Mouse (Mus musculus) brown adipose tissue, adult 24 weeks (tissue): ENCODE results near the gene Ctnnd1. TPM values are rescaled to one million over a fixed set of nuclear protein-coding genes. Genes with fewer than 3 reads are reported as not detected.
A peak's percentile ranks its signal among the peaks of the same experiment; 100 is the strongest.

ENCODE experiments used
- H3K27ac ChIP-seq: fragments of 200-500 bp; replicated peaks from 2 replicates; pipeline ENCODE4 v1.5.1; 2012; ENCODE audit warnings: low read depth, mild to moderate bottlenecking, low read length
- H3K4me1 ChIP-seq: fragments of 200-500 bp; 2 replicates; pipeline ENCODE4 v1.6.1; 2012; ENCODE audit warnings: low read length, mixed read lengths; ENCODE audit not compliant: control insufficient read depth, insufficient read depth, insufficient read length
- H3K4me3 ChIP-seq: fragments of 200-500 bp; 2 replicates; pipeline ENCODE4 v1.5.1; 2012; ENCODE audit warnings: low read depth, mild to moderate bottlenecking, low read length, moderate library complexity; ENCODE audit not compliant: insufficient read depth
- polyA plus RNA-seq: library from polyadenylated mRNA; stranded (reverse); fragments of >200 nt; gene quantifications from 2 replicates; pipeline ENCODE4 v1.2.4, GENCODE M21; 2012; ENCODE audit not compliant: missing spikeins, insufficient read depth, insufficient read length

The Ctnnd1 gene
- polyA plus RNA-seq, 1 experiment, result 35.3 TPM

DNA sequence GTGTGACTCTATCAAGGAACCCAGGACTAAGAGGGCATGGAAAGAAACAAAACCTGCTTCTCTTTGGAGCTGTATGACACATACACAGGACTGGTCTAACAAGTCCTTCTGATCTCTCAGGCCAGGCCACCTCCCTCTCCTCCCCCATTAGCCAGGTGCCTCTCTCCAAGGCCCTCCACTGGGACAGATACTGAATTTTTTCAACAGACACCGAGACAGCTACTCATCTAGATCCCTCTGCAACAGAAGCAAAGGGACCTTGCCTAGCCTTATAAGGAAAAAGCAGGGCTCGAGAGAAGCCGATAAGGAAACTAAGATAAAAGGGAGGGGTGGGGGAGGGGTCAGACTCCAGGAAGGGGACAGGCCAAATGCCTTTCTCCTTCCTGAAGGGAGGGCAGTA, 17.6 kb downstream of the Ctnnd1 start:
- Histone ChIP-seq H3K4me1 (peaks cover 43% of the 10 kb centered on the region), H3K4me3 (peak overlapping the region; percentile 21; the same call in 1 of the 2 replicates), H3K27ac (peak overlapping the region; percentile 98)

DNA sequence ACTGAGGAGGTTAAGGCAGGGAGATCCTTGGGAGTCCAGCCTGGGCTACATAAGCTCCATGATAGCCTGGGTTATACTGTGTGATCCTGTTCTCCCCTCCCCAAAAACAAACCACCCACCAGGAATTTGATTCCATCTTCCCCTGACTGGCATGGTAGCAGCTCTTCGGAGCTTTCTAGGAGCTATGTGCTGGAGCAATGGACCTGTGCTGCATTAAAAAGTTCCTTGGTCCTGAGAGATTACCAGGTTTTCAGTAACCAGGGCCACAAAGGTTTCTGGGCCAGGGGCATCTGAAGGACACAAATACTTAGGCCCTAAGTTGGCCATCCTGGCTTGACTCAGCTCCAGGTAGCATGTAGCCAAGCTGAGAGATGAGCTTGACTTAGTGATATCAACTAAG, 18.6 kb downstream of the Ctnnd1 start:
- no peak overlapping the region for H3K4me3 ChIP-seq
- H3K27ac ChIP-seq, result peak overlapping the region; percentile 98
- H3K4me1 ChIP-seq, result peaks cover 37% of the 10 kb centered on the region

DNA sequence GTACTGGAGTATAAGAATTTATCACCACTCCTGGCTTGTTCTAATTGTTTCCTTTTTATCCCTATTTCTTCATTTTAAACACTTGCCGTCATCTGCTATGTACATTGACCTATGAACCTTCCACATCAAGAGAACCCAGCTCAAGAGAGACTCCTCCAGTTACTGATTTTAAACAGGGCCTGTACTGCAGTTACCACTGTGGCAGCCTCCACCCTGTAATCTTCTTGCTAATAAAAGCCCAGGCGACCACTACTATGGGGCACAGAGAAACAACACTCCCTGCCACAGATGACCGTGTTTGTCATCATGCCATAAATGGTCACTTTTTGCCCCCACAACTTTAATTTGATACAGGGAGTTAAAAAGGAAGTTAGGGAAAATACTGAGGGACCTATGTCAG, 23.5 kb downstream of the Ctnnd1 start:
- Histone ChIP-seq H3K4me3 (no peak overlapping the region), H3K4me1 (peaks cover 19% of the 10 kb centered on the region)

DNA sequence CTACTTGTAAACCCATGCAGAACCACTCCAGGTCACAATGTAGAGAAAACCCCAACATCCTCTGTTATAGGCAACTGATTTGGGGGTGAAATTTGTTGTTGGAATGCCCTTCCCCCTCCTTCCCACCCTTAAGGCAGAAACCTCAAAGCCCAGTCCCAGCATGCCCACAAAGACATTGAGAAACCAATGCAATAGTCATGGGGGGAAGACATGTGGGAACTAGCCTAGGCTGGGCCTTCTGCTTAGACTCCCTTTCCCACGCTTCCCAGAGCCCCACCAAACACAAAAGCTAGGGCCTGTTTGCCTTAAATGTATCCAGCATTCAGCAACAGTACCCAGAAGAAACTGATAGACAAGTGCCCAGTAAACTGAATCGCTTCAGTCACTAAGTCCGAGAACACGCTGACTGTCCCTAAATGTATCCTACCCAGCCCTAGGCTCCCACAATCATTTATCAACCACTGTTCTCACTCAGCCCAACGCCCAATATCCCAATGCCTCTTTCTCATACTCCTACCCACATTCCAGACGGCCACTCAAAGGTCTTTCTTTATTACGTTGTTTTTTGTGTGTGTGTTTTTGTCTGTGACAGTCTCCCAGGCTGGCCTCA, 24.1 kb downstream of the Ctnnd1 start:
- Histone ChIP-seq H3K4me1 (peaks cover 13% of the 10 kb centered on the region), H3K4me3 (no peak overlapping the region), H3K27ac (no peak overlapping the region; the same call in 1 of the 2 replicates)

More for the DNA sequence above, 23.5 kb downstream of the Ctnnd1 start:
- H3K27ac ChIP-seq, result no peak overlapping the region

DNA sequence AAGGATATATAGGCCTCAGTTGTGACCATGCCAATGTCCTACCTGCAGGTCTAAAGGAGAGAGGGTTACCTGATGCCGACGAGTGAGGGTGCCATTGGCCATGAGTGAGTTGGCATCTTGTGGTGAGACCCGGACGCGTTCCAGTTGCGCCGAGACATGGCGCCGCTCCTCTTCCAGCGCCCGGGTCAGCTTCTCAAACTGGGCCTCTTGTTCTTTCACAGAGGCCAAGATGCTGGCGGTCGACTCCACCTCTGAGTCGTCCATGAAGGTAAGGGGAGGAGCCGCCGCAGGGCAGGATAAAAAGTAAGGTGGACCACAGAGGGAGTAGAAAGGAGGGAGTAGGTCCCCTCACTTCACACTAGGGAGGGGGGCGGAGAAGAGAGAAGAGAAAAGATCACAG, 26.4 kb downstream of the Ctnnd1 start:
- H3K27ac ChIP-seq, result peak overlapping the region; percentile 27; the same call in 1 of the 2 replicates
- peaks cover 19% of the 10 kb centered on the region for H3K4me1 ChIP-seq
- no peak overlapping the region for H3K4me3 ChIP-seq

DNA sequence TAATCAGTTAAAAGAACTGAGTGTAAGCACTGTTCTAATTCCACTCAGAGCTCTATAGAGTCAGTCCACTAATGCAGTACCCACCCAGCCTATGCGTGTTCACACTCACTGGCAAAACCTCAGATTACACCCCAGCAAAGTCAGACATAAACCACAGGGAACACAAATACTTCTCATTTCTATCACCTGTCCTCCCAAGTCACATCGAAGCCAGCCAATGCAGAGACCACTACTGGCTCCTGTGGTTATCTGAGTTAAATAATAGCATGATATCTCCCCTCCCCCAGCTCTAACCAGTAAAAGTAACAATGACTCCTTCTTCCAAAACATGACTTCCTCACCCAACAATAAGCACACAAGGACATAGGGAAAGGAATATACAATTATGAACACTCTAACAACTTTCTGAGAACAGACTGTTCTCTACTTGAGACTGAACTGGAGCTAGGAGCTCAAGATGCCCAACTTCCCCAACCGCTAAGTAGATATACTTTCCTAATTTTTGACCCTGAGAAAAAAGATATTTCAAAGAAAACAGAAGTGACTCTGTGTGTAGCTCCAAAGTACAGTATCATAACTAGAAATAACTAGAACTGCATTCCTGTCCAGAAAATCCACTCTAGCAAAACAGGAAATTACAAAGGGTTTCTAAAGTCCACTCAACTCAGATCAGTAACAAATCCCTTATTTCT, 27.0 kb downstream of the Ctnnd1 start:
- no peak overlapping the region for H3K4me3 ChIP-seq
- peak overlapping the region; percentile 88 for H3K27ac ChIP-seq
- peaks cover 22% of the 10 kb centered on the region for H3K4me1 ChIP-seq

DNA sequence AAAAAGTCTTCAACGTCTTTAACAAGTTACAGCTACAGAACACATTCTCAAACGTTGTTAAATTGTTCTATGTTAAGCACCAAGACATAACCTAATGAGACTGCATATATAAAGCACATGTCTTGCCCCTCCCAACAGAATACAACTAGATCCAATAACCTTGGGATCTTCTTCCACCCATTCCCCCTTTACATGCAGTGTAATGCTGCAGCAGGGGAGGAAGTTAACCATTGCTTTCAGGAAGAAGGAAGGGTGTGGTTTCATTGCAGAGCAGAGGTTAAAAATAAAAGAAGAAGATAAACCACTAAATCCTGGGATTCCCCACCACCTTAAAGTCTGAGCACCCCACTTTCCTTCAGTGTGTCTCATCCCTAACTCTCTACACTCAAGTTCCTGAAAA, 27.9 kb downstream of the Ctnnd1 start:
- H3K27ac ChIP-seq, result peak overlapping the region; percentile 88
- H3K4me3 ChIP-seq, result no peak overlapping the region
- H3K4me1 ChIP-seq, result peaks cover 20% of the 10 kb centered on the region

DNA sequence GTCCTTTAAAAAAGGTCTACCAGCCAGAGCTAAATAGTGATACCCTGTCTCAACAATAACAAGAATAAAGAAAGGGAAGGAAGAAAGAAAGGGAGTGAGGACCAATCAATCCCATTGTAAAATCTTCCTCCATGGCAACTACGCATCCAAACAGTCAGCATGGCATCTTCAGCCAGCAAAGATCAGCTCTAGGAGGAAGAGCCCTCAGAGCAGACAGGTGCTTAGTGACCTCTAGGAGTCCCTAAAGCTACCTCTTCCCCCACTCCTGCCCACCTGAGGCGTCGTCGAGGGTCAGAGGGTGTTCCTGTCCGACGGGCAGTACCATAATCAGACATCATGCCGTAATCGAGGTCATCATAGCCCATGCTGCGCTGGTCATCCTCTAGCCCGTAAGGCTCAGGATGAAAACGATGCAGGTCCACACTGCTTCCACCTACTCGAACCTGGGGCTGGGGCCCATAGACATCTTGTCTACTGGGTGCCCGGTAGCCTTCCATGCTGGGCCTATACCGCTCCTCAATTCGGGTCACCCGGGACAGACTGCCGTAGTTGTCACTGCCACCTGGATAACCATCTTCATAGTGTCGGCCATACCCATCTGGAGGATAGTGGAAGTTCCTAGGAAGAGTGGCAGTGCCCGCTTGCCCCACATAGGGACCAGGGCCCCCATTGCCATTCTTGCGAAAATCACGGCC, 30.8 kb downstream of the Ctnnd1 start:
- Histone ChIP-seq H3K27ac (no peak overlapping the region), H3K4me3 (no peak overlapping the region), H3K4me1 (peaks cover 15% of the 10 kb centered on the region)

DNA sequence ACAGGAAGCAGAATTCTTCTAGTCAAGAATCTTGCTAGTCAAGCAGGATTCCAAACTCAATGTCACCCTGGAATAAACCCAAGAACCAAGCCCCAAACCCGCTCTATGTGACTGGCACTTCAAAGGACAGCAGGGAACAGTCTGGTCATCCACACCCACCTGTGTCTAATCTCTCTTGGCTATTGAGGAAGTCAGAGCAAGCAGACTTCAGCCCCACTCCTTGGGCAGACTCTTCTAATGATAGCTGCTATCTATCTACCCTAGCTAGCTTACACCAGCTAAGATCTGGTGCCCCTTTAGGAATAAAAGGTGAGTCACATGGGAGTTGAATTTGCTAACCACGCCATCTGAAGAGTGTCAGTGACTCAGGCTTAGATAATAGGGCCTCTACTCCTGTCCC, 31.7 kb downstream of the Ctnnd1 start:
- Histone ChIP-seq H3K27ac (peak overlapping the region; percentile 65), H3K4me1 (peaks cover 9% of the 10 kb centered on the region), H3K4me3 (no peak overlapping the region)

DNA sequence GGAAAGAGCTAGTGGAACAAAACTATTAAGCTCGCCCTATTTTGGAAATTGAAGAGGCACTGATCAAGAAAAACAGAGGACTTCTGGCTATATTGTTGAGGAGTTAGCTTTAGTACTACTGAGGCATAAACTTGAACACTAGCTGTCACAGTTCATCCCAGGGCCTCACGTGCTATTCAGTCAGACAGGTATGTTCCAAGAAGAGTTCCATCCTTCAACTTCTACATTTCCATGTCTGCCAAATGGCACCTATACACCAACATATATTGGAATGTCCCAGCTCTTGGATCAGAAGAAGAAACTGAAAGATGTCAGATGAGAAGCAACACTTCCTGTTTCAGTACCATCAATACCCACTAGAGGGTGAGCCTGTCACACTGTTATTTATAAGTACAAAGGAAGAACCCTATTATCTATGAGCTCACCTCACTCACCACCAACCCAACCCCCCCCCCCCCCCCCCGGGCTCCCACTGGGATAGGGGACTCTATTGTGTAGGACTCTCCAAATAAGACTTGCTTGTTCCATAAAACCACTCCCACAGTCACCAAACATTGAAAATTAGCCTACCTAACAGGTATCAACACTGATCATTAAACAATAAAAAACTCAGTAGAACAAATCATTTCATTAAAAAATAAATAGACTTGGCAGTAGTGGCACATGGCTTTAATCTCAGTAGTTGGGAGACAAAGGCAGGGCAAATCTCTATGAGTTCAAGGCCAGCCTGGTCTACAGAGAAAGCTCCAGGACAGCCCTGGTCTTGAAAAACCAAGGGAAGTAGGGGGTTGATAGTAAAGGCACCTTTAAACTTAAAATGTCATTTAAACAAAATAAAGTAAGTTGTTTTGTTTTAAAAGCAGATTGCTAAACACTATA, 32.7 kb downstream of the Ctnnd1 start:
- Histone ChIP-seq H3K4me3 (no peak overlapping the region), H3K27ac (no peak overlapping the region), H3K4me1 (peaks cover 9% of the 10 kb centered on the region)

DNA sequence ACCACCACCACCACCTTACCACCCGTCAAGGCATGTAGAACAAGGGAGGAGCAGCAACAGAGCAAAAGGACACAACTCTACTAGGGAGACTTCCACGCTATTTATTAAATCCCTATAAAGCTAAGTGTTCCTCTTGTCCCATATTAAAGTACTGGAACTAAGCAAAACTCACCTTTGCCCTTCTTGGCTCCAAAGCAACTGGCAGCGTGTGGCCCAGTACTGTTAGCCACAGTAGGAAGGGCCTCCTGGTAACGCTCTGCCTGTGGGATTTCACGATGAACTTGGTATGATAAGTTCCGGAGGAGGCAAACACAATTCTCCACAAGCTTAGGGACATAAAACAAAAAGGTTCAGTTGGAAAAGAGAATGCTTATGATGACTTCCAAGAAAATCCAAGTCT, 37.8 kb downstream of the Ctnnd1 start:
- Histone ChIP-seq H3K4me3 (no peak overlapping the region), H3K27ac (no peak overlapping the region), H3K4me1 (no peaks in the 10 kb centered on the region)

DNA sequence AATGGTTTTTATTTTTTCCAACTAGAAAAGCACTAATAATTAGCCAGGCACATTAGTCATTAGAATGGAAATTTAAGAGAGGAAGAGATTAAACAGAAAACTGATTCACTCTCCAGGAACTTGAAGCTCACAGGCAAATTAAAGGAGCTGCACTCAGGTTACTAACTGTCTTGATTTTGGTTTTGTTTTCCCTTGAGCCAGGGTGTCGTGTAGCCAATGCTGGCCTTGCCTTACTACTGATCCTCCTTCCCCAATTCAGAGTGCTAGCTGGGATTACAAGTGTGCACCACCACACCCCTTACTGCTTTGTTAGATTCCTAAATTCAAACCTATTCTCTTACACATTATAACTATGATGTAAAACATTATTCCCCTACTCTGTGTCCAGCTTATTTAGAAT, 42.7 kb downstream of the Ctnnd1 start:
- Histone ChIP-seq H3K27ac (no peak overlapping the region), H3K4me3 (no peak overlapping the region), H3K4me1 (no peaks in the 10 kb centered on the region)

DNA sequence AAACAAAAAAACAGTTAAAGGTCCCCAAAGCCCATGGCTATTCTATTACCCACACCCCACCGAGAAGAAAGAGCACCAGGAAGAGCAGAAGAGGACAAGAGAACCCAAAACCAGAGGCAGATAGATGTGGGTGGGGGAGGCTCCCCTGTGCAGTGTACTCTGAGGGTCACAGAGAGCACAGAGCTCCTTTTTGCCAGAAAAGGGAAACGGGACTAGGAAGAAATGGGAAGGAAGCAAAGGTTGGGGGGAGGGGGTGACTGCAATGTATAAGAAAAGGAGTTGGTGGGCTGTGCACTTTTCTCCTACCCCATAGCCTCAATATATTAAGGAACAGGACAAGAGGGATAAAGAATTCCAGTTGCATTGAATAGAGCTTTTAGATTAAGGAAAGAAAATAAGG, 49.6 kb downstream of the Ctnnd1 start:
- Histone ChIP-seq H3K4me3 (no peak overlapping the region), H3K27ac (no peak overlapping the region), H3K4me1 (no peaks in the 10 kb centered on the region)

DNA sequence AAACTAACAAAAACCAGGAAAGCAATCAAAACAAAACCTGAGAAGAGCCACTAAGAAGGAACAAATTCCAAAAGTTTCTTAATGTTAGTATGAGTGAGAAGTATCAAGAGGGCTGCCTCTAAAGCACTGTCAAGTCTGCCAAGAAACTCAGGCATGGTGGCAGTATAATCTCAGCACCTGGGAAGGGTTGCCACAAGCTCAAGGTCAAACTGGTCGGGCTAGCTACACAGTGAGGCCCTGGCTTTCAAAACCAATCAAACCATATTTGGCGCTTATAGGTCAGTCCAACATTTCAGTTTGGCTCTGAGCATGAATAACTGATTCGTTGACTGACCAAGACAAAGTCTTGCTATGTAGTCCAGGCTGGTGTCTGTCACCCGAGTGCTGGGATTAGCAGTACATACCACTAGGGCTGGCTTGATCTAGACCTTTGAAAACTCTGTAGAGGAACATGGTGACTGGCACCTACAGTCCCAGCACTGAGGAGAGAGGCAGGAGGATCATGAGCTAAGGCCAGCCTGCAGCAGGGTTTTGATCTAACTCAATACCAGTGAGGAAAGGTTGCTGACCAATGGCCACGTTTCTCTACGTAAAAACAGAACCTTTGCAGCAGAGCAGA, 51.2 kb downstream of the Ctnnd1 start:
- H3K27ac ChIP-seq, result no peak overlapping the region
- H3K4me3 ChIP-seq, result no peak overlapping the region
- no peaks in the 10 kb centered on the region for H3K4me1 ChIP-seq

DNA sequence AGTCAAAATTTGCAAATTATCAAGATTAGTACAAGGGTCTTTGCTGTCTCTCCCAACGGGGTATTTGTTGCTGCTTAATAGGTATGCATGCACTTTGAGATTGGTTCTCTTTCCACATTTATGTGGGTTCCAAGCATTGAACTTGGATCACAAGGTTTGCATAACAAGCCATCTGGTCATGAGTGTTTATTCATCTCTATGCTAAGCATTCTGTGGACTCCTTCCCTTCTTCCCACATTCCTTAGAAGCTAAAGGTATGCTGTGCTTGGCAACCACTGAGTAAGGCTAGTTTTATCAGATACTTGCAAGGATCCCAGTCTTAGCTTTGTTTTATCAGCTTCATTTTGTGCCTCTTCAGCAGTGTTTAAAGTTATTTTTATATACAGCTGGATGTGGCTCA, 53.4 kb downstream of the Ctnnd1 start:
- H3K4me1 ChIP-seq, result no peaks in the 10 kb centered on the region
- H3K27ac ChIP-seq, result no peak overlapping the region
- H3K4me3 ChIP-seq, result no peak overlapping the region
